ENCODE assay signal across 25 mouse cellular contexts in the genomic region with DNA sequence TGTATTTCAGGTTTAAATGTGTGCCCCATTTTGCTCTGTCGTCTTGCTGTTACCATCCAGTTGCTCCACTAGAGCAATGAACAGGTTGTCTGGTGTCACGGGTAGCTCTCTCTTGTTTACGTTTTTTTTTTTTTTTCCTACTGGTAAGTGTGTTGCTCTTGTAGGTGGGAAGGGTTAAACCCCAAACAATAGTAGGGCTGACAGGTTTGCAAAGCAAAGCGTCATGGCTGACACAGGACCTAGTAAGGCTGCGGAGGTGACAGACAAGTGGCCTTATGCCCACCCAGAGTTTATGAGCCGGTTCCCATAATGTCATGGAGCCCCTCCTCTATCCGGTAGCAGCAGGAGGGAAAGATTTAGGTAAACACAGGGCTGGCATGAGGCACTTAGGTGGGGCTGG. TPM values are rescaled to one million over a fixed set of nuclear protein-coding genes. Genes with fewer than 3 reads are reported as not detected.
DNase-seq lines count a peak whose midpoint lies in the region; ATAC-seq and TF ChIP-seq lines count a peak whose summit lies in the region.
"Had no signal": no experiment of that assay in that cellular context is flagged by ENCODE, and none has a peak within 500 bp of the region (broad histone marks: within the 10 kb centered on the region; RNA-seq: fewer than 3 reads in every experiment).

No protein-coding gene starts in this region.

- whole genome bisulfite sequencing in stomach, postnatal 0 days, result 40% methylated on average over 7 of the region's 7 CpGs

- H3K27ac ChIP-seq in layer of hippocampus, adult 2 months, result peak overlapping the region; percentile 12; the same call in 1 of the 2 replicates
- H3K27ac ChIP-seq in ES-E14 (ENCODE audit: insufficient read depth, low read depth, low read length, poor library complexity, severe bottlenecking), result peak overlapping the region; percentile 87
- no peak overlapping the region for H3K27ac ChIP-seq in stomach, postnatal 0 days (replicated peaks)
- H3K27ac ChIP-seq: forebrain, embryonic 10.5 days; forebrain, embryonic 15.5 days; hindbrain, embryonic 12.5 days; hindbrain, embryonic 15.5 days had no signal

- TF ChIP-seq EP300 in stomach, postnatal 0 days (optimal IDR thresholded peaks at IDR 0.05), result no peak

- TF ChIP-seq CTCF in layer of hippocampus, adult 2 months (conservative IDR thresholded peaks at IDR 0.05), result no peak
- no peak for TF ChIP-seq CTCF in stomach, postnatal 0 days (IDR thresholded peaks at IDR 0.05; ENCODE audit: low read depth)

- 0 out of 2 replicates have a peak overlapping the region, but pooled peaks have one; percentile 25 for H3K9ac ChIP-seq in ES-E14 (ENCODE audit: insufficient read depth, low read depth, low read length, poor library complexity, severe bottlenecking)
- no peak overlapping the region for H3K9ac ChIP-seq in stomach, postnatal 0 days (ENCODE audit: low read length)
- H3K9ac ChIP-seq: forebrain, embryonic 15.5 days; hindbrain, embryonic 12.5 days; hindbrain, embryonic 15.5 days had no signal

- DNase-seq in layer of hippocampus, adult 2 months (ENCODE audit: low spot score in 2 of 2), result no peak
- no peak for DNase-seq in layer of hippocampus, adult 9-10 months (ENCODE audit: low spot score)
- DNase-seq in ES-E14 (ENCODE audit: low read depth, low spot score), result no peak
- DNase-seq in stomach, postnatal 0 days (ENCODE audit: low spot score), result no peak
- no peak for DNase-seq in lung, postnatal 14 days
- no peak for DNase-seq in embryo, embryonic 10.5 days (ENCODE audit: low spot score)
- DNase-seq: adrenal gland, postnatal 10 days; adrenal gland, postnatal 36 days; cerebellum, adult 11 months; cerebellum, adult 2 months; cerebellum, adult 9-11 months; cerebellum, postnatal 25 days; embryo, embryonic 11 days; gastrocnemius, postnatal 10 days; heart, adult 11 months had no signal

- no peak overlapping the region for H3K4me3 ChIP-seq in layer of hippocampus, adult 2 months
- no peak overlapping the region for H3K4me3 ChIP-seq in ES-E14 (ENCODE audit: insufficient read depth in 1 of 2, low read depth in 1 of 2, low read length in 2 of 2, poor library complexity in 1 of 2, severe bottlenecking in 1 of 2)
- H3K4me3 ChIP-seq in stomach, postnatal 0 days (ENCODE audit: low read depth, low read length), result no peak overlapping the region
- H3K4me3 ChIP-seq: forebrain, embryonic 10.5 days; forebrain, embryonic 15.5 days; hindbrain, embryonic 12.5 days; hindbrain, embryonic 15.5 days had no signal

- H3K27me3 ChIP-seq in stomach, postnatal 0 days (ENCODE audit: control insufficient read depth, insufficient read depth, low read length), result no peaks in the 10 kb centered on the region
- H3K27me3 ChIP-seq: forebrain, embryonic 15.5 days; hindbrain, embryonic 12.5 days; hindbrain, embryonic 15.5 days had no signal

- in situ Hi-C loops in ES-E14 (cut with MboI; ENCODE audit: low sequenced_read_pairs in 2 of 2, unreplicated experiment in 2 of 2), result no loop called here

- H3K4me1 ChIP-seq in ES-E14 (ENCODE audit: control insufficient read depth in 2 of 2, insufficient read depth in 2 of 2, low read length in 2 of 2, poor library complexity in 1 of 2), result peaks cover 0 to 5% of the 10 kb centered on the region in 2 experiments; a peak in 2 of 4 replicates
- no peaks in the 10 kb centered on the region for H3K4me1 ChIP-seq in stomach, postnatal 0 days (replicated peaks; ENCODE audit: control insufficient read depth, insufficient read depth)
- H3K4me1 ChIP-seq: hindbrain, embryonic 12.5 days had no signal

- H3K9me3 ChIP-seq in ES-E14 (ENCODE audit: control insufficient read depth, insufficient read depth, low read depth, low read length), result no peaks in the 10 kb centered on the region
- H3K9me3 ChIP-seq in stomach, postnatal 0 days (ENCODE audit: control insufficient read depth, low read length), result no peaks in the 10 kb centered on the region
- H3K9me3 ChIP-seq: forebrain, embryonic 10.5 days; forebrain, embryonic 15.5 days; hindbrain, embryonic 12.5 days; hindbrain, embryonic 15.5 days had no signal

- ATAC-seq in stomach, postnatal 0 days (ENCODE audit: low FRiP score, low TSS enrichment), result 0 out of 2 replicates have a peak, but pooled peaks have one; percentile 15
- ATAC-seq: activated CD4-positive, CD25-positive, alpha-beta regulatory T cell, adult 4 months; CD4-positive, CD25-positive, alpha-beta regulatory T cell, adult 4 months; forebrain, embryonic 15.5 days; intestine, postnatal 0 days had no signal

- H3K4me2 ChIP-seq in stomach, postnatal 0 days (replicated peaks; ENCODE audit: low read depth), result no peak overlapping the region
- H3K4me2 ChIP-seq: forebrain, embryonic 15.5 days; heart, embryonic 11.5 days; hindbrain, embryonic 12.5 days; hindbrain, embryonic 15.5 days had no signal

- H3K36me3 ChIP-seq in ES-E14 (ENCODE audit: control insufficient read depth, insufficient read depth, low read length, poor library complexity, severe bottlenecking), result no peaks in the 10 kb centered on the region
- H3K36me3 ChIP-seq in stomach, postnatal 0 days (ENCODE audit: control insufficient read depth, insufficient read depth, low read length), result no peaks in the 10 kb centered on the region
- H3K36me3 ChIP-seq: forebrain, embryonic 10.5 days; forebrain, embryonic 15.5 days; hindbrain, embryonic 12.5 days; hindbrain, embryonic 15.5 days had no signal

TF ChIP-seq in ES-E14, 5 proteins besides CTCF, POLR2A, EP300 and RAD21:
- TF ChIP-seq MAFK (IDR thresholded peaks at IDR 0.05; ENCODE audit: insufficient read depth, low read depth, low read length) (no peak), CHD2 (IDR thresholded peaks at IDR 0.05; ENCODE audit: low read depth, low read length) (no peak), HCFC1 (IDR thresholded peaks at IDR 0.05; ENCODE audit: borderline replicate concordance, insufficient read depth, low read length) (no peak), ZNF384 (IDR thresholded peaks at IDR 0.05; ENCODE audit: low read depth, low read length) (no peak), ZC3H11A (IDR thresholded peaks at IDR 0.05; ENCODE audit: borderline replicate concordance, low read depth, low read length) (no peak)

RNA-seq across cellular contexts. Expression of a gene that starts 52.2 kb away (rescaled TPM):
- total RNA-seq in layer of hippocampus, adult 2 months (2021), result 10 to 100 TPM; 71.9 to 73.5 TPM
- total RNA-seq in ES-E14 (2012; rRNA removed), result 0.37 and 0.40 TPM in 2 replicates
- polyA plus RNA-seq in stomach, postnatal 0 days (2015; fragmentation: Nextera tagmentation; extraction: Ambion mirVana), result 22.1 and 22.2 TPM in 2 replicates
- total RNA-seq: common myeloid progenitor, adult 5-6 weeks; hematopoietic stem cell, adult 5-6 weeks had no signal
- polyA plus RNA-seq: activated CD4-positive, CD25-positive, alpha-beta regulatory T cell, adult 4 months; CD4-positive, CD25-positive, alpha-beta regulatory T cell, adult 4 months had no signal

RNA-seq across cellular contexts. Expression of a gene that starts 53.0 kb away (rescaled TPM):
- total RNA-seq in layer of hippocampus, adult 2 months (2021), result 1 to 10 TPM; 5.6 to 5.7 TPM
- total RNA-seq in ES-E14 (2012; rRNA removed), result 2.0 and 2.2 TPM in 2 replicates
- polyA plus RNA-seq in stomach, postnatal 0 days (2015; fragmentation: Nextera tagmentation; extraction: Ambion mirVana), result 2.6 and 2.7 TPM in 2 replicates
- total RNA-seq: common myeloid progenitor, adult 5-6 weeks had no signal
- polyA plus RNA-seq: activated CD4-positive, CD25-positive, alpha-beta regulatory T cell, adult 4 months; CD4-positive, CD25-positive, alpha-beta regulatory T cell, adult 4 months had no signal

Comparison
In these comparisons a context has a peak if more than half of its experiments do, and no peak if none do; other contexts are left out.
1. RNA of a gene that starts 52.2 kb away (total RNA-seq): 71.9 to 73.5 TPM in layer of hippocampus, adult 2 months; 0.37 to 0.40 TPM in ES-E14; every median in the first group is over 10 times any median in the second.